Mouse (Mus musculus): ENCODE results near the gene Msl1. TPM values are rescaled to one million over a fixed set of nuclear protein-coding genes. Genes with fewer than 3 reads are reported as not detected.

The Msl1 gene
- polyA plus RNA-seq, 1 experiment = 252 TPM

DNA sequence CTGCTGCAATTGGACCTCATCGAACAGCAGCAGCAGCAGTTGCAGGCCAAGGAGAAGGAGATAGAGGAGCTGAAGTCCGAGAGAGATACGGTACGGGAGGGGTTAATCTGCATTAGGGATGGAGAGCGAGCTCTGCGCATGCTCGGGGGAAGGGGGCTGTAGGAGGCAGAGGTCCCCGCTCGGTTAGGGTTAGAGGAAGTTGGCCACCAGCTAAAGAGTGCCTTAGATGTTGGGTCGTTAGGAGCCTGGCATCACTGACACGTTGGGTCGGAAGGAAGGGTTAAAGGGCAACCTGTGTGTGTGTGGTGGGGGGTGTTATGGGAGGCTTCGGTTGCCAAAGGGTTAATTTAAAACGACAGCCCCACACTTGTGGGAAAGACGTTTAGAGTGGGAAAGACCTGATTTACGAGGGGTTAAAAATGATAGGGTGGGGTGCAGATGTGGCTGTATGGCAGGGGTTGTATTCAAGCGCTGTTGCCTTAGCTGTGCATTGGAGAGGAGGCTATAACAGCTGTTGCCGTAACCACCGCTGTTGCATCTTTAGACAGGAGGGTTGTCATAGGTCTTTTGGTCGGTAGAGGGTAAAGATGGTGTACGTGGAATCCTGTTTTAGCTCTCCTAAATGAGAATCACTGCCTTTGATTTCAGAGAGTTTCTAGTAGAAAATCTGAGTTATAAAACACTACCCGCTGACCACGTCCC is 1.4 kb downstream of the Msl1 start:
- WGBS = under 1% methylated on average over 23 of the region's 23 CpGs
- peak overlapping the region; percentile 81 for H3K27ac ChIP-seq (ENCODE audit: insufficient read depth, low read depth, low read length)
- TF ChIP-seq CTCF (IDR thresholded peaks at IDR 0.05; ENCODE audit: insufficient read depth, low read depth, low read length) (no peak), POLR2A (IDR thresholded peaks at IDR 0.05; ENCODE audit: insufficient read depth, low read depth, low read length) (0 out of 2 replicates have a peak, but pooled peaks have one; percentile 11)
- H3K4me1 ChIP-seq (ENCODE audit: control insufficient read depth, insufficient read depth, low read length) = peaks cover 8% of the 10 kb centered on the region
- peak overlapping the region; percentile 62 for H3K4me3 ChIP-seq (ENCODE audit: insufficient read depth, low read depth, low read length)

DNA sequence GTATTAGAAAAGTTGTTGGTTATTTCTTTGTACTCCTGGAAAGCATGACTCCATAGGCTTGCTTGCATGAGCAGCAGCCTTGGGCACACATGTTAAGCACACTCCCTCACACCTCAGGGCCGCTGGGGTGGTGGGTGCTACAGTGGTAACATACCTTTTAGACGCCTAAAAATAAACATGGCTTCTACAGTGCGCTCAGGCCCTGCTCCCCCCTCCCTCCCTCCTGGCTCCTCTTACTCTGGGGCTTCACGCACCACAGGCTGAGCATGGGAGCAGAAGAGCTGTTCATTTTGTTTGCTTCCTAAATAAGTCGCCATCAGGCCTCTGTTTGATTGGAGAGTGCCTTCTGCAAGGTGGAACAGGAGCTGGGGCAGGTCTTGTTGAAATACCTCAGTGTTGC is 2.0 kb downstream of the Msl1 start:
- WGBS = 0% methylated on average over 5 of the region's 5 CpGs
- no peak for TF ChIP-seq CTCF (IDR thresholded peaks at IDR 0.05; ENCODE audit: insufficient read depth, low read depth, low read length)
- no peak for TF ChIP-seq POLR2A (IDR thresholded peaks at IDR 0.05; ENCODE audit: insufficient read depth, low read depth, low read length)
- H3K4me3 ChIP-seq (ENCODE audit: insufficient read depth, low read depth, low read length) = peak overlapping the region; percentile 58
- H3K27ac ChIP-seq (ENCODE audit: insufficient read depth, low read depth, low read length) = peak overlapping the region; percentile 32; the same call in 1 of the 2 replicates
- peaks cover 8% of the 10 kb centered on the region for H3K4me1 ChIP-seq (ENCODE audit: control insufficient read depth, insufficient read depth, low read length)

DNA sequence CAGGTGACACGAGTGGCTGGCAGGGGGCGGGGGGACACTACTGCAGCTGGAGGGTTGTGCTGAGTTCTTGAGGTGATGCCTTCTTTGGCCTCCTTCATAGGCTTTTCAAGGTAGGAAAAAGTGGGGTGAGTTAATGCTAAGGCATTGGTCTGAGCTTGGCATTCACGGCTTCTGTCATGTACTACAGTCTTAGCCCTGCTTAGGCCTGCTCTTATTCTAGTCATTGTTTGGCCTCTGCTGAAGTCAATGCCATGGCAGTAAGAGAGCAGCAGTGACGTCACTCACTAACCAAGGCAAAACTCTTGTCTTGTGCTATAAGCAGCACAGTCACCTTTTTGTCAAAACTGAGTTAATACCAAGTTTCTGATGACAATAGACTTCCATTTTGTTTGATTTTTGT is 2.6 kb downstream of the Msl1 start:
- TF ChIP-seq POLR2A (IDR thresholded peaks at IDR 0.05; ENCODE audit: insufficient read depth, low read depth, low read length) (no peak), CTCF (IDR thresholded peaks at IDR 0.05; ENCODE audit: insufficient read depth, low read depth, low read length) (no peak)
- peak overlapping the region; percentile 58 for H3K4me3 ChIP-seq (ENCODE audit: insufficient read depth, low read depth, low read length)
- 14% methylated on average over 4 of the region's 4 CpGs for WGBS
- H3K27ac ChIP-seq (ENCODE audit: insufficient read depth, low read depth, low read length) = peak overlapping the region; percentile 32; the same call in 1 of the 2 replicates
- H3K4me1 ChIP-seq (ENCODE audit: control insufficient read depth, insufficient read depth, low read length) = peaks cover 8% of the 10 kb centered on the region

DNA sequence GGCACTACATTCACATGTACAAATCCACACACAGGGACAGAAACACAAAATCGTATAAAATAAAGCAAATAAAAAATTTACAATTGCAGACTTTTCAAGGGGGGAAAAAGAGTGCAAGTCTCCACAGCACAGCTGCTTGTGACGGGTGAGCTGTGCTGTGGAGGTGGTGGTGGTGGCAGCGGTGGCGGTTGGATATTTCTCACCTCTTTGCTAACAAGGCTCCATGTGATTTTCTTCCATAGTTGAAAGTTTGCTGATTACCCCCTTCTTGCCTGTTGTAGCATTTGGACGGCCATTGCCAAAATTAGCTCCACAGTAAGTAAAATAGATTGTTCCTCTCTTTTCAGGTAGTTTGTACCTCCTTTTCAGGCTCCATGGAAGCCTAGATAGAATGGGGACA is 9.3 kb downstream of the Msl1 start, which contains the start of gene Casc3:
TSS of gene Casc3 (plus strand) at position 301 of the 400 bp plus-strand sequence.
- H3K27ac ChIP-seq (ENCODE audit: insufficient read depth, low read depth, low read length) = no peak within 1 kb of the TSS

DNA sequence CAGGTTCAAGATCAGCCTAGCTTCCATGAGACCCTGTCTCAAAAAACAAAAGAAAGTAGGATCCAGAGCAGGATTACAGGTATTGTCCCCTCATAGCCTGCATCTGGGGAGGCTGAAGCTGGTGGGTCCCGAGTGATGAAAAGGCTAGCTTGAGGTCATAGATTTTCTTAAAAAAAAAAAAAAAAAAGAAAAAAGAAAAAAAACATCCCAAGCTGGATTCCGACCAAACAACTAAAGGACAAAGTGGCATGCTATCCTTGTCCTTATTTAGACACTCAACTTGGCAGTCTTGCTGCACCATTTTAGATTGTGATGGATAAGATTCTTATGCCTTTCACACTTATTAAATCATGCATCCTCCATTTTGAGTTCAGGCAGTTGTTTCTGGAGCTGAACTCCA is 13.1 kb downstream of the Msl1 start:
- Histone ChIP-seq H3K27ac (ENCODE audit: insufficient read depth, low read depth, low read length) (peak overlapping the region; percentile 31; the same call in 1 of the 2 replicates), H3K4me3 (ENCODE audit: insufficient read depth, low read depth, low read length) (no peak overlapping the region), H3K4me1 (ENCODE audit: control insufficient read depth, insufficient read depth, low read length) (peaks cover 4% of the 10 kb centered on the region; the same call in 1 of the 2 replicates)
- 56% methylated on average over 2 of the region's 2 CpGs for WGBS
- no peak for TF ChIP-seq CTCF (IDR thresholded peaks at IDR 0.05; ENCODE audit: insufficient read depth, low read depth, low read length)
- TF ChIP-seq POLR2A (IDR thresholded peaks at IDR 0.05; ENCODE audit: insufficient read depth, low read depth, low read length) = no peak

More for the DNA sequence above, 9.3 kb downstream of the Msl1 start, which contains the start of gene Casc3:
- Histone ChIP-seq H3K4me3 (ENCODE audit: insufficient read depth, low read depth, low read length) (no peak within 1 kb of the TSS), H3K4me1 (ENCODE audit: control insufficient read depth, insufficient read depth, low read length) (no peaks in the 10 kb centered on the region)
- 75% methylated on average over 5 of the region's 5 CpGs for WGBS
- TF ChIP-seq CTCF (IDR thresholded peaks at IDR 0.05; ENCODE audit: insufficient read depth, low read depth, low read length) (no peak), POLR2A (IDR thresholded peaks at IDR 0.05; ENCODE audit: insufficient read depth, low read depth, low read length) (no peak)

DNA sequence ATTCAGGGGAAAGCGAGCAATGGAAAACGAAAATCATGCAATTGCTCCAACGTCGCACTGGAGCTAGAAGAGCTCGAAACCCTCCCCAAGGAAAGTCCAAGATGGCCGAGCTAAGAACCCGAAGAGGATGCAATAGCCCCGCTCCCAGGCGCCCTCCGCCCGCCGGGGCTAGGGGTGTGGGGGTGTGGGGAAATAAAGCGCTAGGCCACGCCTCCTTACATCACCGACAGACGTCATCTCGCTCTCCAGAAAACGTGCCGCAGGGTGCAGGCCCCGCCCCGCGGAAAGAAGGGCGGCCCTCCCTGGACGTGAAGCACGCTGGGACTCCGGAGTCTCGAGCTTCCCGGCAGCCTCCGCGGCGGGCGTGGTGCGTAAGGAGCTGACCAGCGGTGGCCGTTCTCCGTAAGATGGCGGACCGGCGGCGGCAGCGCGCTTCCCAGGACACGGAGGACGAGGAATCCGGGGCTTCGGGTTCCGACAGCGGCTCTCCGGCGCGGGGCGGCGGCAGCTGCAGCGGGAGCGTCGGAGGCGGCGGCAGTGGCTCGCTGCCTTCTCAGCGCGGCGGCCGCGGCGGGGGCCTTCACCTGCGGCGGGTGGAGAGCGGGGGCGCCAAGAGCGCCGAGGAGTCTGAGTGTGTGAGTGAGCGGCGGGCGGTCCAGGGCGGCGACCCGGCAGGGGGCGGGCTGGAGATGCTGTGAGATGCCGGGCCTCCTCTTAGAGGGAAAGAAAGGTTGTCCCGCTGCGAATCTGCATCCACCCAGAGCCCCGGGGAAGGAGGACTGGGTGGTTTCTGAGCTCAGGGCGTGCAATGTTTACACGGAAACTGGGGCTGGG is 14.4 kb downstream of the Msl1 start:
- Histone ChIP-seq H3K4me3 (ENCODE audit: insufficient read depth, low read depth, low read length) (peak overlapping the region; percentile 97), H3K27ac (ENCODE audit: insufficient read depth, low read depth, low read length) (peak overlapping the region; percentile 99), H3K4me1 (ENCODE audit: control insufficient read depth, insufficient read depth, low read length) (peaks cover 4% of the 10 kb centered on the region; the same call in 1 of the 2 replicates)
- WGBS = under 1% methylated on average over 84 of the region's 84 CpGs
- TF ChIP-seq CTCF (IDR thresholded peaks at IDR 0.05; ENCODE audit: insufficient read depth, low read depth, low read length) = no peak
- TF ChIP-seq POLR2A (IDR thresholded peaks at IDR 0.05; ENCODE audit: insufficient read depth, low read depth, low read length) = peak; percentile 65

DNA sequence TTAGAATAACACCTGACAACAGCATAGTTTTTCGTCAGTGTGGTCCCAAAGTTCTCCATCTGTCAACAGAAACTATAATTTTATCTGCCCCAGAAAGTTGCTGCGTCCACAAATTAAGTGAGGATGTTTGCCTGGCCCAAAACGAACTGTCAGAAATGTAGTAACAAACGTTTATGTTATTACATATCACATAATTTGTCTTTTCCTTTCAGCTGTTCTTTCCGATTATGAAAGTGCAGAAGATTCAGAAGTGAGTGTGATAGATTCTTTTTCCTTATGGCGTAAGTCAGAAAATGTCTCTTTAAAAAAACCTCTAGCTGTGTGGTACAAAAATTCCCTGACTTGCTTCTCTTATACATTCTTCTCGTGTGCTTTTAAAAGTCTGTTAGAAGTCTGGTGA is 15.4 kb downstream of the Msl1 start:
- no peak overlapping the region for H3K27ac ChIP-seq (ENCODE audit: insufficient read depth, low read depth, low read length)
- TF ChIP-seq CTCF (IDR thresholded peaks at IDR 0.05; ENCODE audit: insufficient read depth, low read depth, low read length) = no peak
- TF ChIP-seq POLR2A (IDR thresholded peaks at IDR 0.05; ENCODE audit: insufficient read depth, low read depth, low read length) = no peak
- 55% methylated on average over 7 of the region's 7 CpGs for WGBS

DNA sequence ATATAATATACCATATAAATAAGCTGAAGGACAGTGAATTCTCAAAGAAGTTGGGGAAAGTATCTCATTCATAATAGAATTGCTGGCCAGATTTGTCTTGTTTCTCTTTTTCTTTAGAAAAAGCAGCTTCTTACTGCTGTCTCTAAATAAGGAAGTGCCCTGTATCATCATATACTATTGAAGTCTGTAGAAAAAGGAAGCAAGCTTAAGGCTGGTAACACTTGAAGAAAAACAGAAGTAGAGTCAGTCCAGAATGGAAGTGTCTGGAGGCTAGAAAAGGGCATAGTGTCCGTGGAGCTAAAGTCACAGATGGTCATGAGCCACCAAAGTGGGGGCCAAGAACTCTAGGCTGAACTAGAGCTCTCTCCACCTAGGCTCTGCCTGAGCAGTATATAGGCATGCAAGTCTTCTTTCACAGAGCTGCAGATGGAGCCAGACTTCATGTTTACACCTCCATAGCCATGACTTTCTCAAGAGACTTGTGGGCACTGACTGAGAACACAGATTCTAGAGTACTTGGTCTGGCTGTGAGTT is 21.5 kb downstream of the Msl1 start:
- peaks cover 2% of the 10 kb centered on the region; the same call in 1 of the 2 replicates for H3K4me1 ChIP-seq (ENCODE audit: control insufficient read depth, insufficient read depth, low read length)
- H3K27ac ChIP-seq (ENCODE audit: insufficient read depth, low read depth, low read length) = no peak overlapping the region
- TF ChIP-seq POLR2A (IDR thresholded peaks at IDR 0.05; ENCODE audit: insufficient read depth, low read depth, low read length) = no peak
- TF ChIP-seq CTCF (IDR thresholded peaks at IDR 0.05; ENCODE audit: insufficient read depth, low read depth, low read length) = no peak
- 97% methylated on average over 1 of the region's 1 CpGs for WGBS
- H3K4me3 ChIP-seq (ENCODE audit: insufficient read depth, low read depth, low read length) = no peak overlapping the region

More for the DNA sequence above, 15.4 kb downstream of the Msl1 start:
- peak overlapping the region; percentile 97 for H3K4me3 ChIP-seq (ENCODE audit: insufficient read depth, low read depth, low read length)
- H3K4me1 ChIP-seq (ENCODE audit: control insufficient read depth, insufficient read depth, low read length) = peaks cover 4% of the 10 kb centered on the region; the same call in 1 of the 2 replicates

Measured in olfactory bulb, adult 2 months (tissue).